Mouse (Mus musculus) fibroblast of lung, adult 2 months (primary cell): ENCODE data around the gene Gtf3c3.

Experiments used
- DNase-seq: peaks from one replicate; pipeline ENCODE4 v3.0.0-alpha.2; 2011; ENCODE audit warnings: low read depth

Gtf3c3 gene

GRCm38 (mm10) chr1:54438340-54439079 lies at the start of gene Gtf3c3:
Gtf3c3 (minus strand) TSS chr1:54438971.
- peak; percentile 62 for DNase-seq

DNA sequence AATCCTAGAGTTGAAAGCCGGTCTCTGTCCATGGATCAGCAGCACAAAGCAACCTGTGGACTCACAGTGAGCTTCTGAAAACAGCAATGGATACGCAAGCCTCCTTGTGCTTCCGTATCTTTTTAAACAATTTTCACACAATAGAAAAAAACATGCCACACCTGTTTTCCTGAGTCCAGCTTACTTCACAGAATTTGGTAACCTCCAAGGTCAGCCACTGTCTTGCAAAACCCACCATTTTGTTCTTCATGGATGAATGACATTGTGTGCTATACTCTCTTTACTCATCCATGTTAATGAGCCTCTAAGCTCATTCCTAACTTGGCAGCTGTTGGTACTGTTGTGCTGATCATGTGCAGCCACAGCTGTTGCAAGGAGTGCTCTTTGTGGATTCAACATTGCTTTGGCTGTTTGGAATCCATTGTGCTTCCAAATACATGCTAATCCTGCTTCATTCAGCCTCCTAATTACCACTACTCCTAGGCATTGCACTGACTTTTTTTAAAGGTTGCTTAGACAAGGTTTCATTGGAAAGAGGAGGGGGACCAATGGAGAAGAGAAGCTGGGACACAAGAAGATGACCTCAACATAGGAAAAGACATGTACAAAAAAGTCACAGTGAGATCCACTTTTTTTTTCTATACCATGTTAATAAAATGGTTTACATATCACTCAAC lies 46.1 kb upstream of the Gtf3c3 start:
- no peak for DNase-seq

- no peak for DNase-seq
These were observed 41.7 kb upstream of the Gtf3c3 start for GRCm38 (mm10) chr1:54480491-54480890.

- no peak for DNase-seq
These were observed 29.9 kb upstream of the Gtf3c3 start for GRCm38 (mm10) chr1:54468662-54469061.

- DNase-seq = peak; percentile 3
These were observed 28.6 kb upstream of the Gtf3c3 start for GRCm38 (mm10) chr1:54467366-54467765.

DNA sequence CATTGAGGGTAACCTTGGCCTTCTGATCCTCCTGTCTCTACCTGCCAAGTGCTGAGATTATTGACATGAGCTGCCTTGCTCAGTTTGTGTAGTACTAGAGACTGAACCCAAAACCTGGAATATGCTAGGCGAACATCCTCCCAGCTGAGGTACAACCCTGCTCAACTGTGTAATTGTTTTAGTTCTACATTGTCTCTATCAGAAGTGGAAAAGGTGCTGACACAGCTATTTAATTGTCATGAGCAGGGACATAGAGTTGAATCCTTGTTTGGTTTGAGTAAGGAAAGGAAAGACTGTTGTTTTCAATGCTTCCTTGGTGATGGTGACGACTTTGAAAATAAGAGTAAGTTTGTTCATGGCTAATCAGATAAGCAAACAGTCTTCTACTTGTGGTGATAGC lies 13.3 kb upstream of the Gtf3c3 start:
- DNase-seq = no peak

- DNase-seq = no peak
These were observed 10.1 kb upstream of the Gtf3c3 start for GRCm38 (mm10) chr1:54448833-54449232.

- no peak for DNase-seq
These were observed 4.9 kb upstream of the Gtf3c3 start for GRCm38 (mm10) chr1:54443641-54444040.

- no peak for DNase-seq
These were observed 307 bp upstream of the Gtf3c3 start for GRCm38 (mm10) chr1:54439080-54439476.

DNA sequence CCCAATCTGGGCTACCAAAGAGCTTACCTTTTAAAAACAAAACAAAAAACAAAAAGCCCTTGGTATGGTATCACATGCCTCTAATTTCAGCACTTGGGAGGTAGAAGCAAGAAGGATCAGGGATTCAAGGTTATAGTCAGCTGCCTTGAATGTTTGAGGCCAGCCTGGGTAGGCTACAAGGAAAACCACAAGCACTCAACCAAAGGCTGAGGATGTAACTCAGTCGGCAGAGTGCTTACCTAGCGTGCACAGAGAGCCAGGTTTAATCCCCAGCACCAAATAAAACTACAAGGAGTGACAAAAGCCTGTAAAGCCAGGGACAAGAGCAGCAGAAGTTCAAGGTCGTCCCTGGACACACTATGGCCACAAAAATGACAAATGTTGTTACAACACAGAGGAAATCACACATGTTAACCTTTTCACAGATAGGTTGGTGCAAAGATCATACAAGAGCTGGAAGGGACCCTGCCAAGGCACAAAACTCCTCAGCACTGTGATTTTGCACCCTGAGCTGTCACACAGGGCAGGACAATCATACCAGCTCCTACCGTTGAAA lies 16.5 kb downstream of the Gtf3c3 start:
- no peak for DNase-seq

GRCm38 (mm10) chr1:54421670-54422069 lies 17.1 kb downstream of the Gtf3c3 start:
- DNase-seq = no peak

GRCm38 (mm10) chr1:54402736-54403135 lies 36.0 kb downstream of the Gtf3c3 start:
- DNase-seq = no peak

- DNase-seq = no peak
These were observed 54.5 kb downstream of the Gtf3c3 start for GRCm38 (mm10) chr1:54384221-54384620.

DNA sequence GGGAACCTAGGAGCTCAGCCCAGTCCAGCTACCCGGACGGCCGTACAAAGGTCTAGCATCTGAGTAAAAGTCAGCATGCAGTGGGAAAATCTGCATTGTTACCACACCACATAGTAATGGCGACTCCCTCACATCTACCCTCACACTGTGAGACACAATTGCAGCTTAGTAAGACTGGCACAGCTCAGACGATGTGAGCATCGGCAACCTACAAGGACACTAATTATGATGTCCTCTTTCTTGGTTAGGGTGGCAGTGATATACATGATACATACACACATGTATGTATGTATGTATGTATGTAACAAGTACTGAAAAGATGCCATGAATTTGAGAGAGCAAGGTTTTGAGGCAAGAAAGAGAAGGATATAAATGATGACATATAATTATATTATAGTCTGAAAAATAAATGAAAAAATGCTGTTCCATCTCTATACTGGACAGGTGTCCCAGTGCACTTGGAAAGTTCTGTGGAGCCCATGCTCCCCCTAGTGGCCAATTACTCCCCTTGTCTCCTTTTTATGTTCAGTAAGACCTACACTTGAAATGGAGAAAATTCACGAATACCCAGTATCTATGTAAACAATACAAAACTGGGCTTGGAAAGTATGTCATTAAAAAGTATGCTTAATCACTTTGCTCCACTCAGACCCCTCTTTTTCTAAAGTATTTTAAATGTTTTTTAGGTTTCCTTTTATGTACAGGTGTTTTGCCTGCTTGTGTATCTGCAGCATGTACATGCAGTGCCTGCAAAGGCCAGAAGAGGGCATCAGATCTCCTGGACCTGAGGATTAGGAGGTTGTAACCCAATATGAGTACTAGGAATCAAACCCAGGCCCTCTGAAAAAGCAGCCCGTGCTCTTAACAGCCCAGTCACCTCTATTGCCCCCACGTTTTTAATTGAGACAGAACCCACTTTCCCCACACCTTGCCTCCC lies 57.5 kb downstream of the Gtf3c3 start:
- peak; percentile 12 for DNase-seq

GRCm38 (mm10) chr1:54377506-54378051 lies 61.2 kb downstream of the Gtf3c3 start:
- no peak for DNase-seq

- no peak for DNase-seq
These were observed 82.2 kb downstream of the Gtf3c3 start for GRCm38 (mm10) chr1:54356566-54356965.

DNA sequence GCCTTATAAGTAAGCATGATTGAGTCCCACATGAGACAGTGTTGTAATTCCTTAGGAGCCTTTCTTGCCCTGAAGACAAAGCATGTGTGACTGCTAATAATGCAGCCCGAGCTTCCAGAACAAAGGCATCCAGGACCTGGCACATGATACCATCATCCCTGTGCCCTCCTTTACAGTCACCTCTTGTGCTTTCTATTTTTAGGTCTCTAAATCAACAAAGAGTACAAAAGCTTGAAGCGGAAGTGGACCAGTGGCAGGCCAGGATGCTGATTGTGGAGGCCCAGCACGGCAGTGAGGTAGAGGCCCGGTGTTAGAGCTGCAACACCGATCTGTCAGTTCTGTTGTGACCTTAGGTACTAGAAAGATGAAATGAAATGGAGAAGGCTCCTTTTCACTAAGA lies 83.3 kb downstream of the Gtf3c3 start:
- no peak for DNase-seq

DNA sequence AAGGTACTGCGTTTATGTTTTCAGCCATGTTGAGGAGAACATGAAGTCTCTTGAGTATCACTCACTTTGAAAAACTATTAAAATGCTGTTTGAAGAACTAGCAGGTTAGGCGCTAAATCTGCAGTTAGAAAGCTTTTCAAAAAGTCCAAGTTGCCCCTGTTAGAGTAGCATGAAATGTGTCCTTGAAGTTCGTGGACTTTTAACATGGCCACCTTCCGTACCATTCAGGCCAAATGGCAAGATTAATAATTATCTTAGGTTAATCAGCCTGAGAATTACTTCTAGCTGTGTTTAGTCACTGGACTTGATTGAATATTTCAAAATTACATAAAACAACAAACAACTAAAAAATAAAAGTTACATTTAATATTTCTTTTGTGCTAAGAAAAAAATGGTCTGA lies 84.0 kb downstream of the Gtf3c3 start:
- no peak for DNase-seq
